Mouse (Mus musculus) stomach, embryonic 16.5 days (tissue): ENCODE data around the gene Kif23. TPM values are rescaled to one million over a fixed set of nuclear protein-coding genes. Genes with fewer than 3 reads are reported as not detected.

Source experiments
- polyA plus RNA-seq: library from polyadenylated mRNA; unstranded; fragments of >200 nt; fragmentation: Nextera tagmentation; extraction: Ambion mirVana; gene quantifications from 2 replicates; pipeline ENCODE4 v1.2.1, GENCODE M21; 2015

Kif23 gene
- polyA plus RNA-seq, 1 experiment from 2014 or later = 102 TPM

Other genes starting within 250 kb of the Kif23 start
- gene Rplp1, start 32.2 kb downstream of the Kif23 start, polyA plus RNA-seq = 1,285 and 1,334 TPM in 2 replicates
- 42.2 and 65.3 TPM in 2 replicates for gene Paqr5, start 80.1 kb upstream of the Kif23 start, polyA plus RNA-seq
- 25.5 and 27.2 TPM in 2 replicates for gene Glce, start 175.9 kb upstream of the Kif23 start, polyA plus RNA-seq